Mouse (Mus musculus): Measurements from ENCODE around the gene Slc4a1.

GRCm38 (mm10) chr11:102310768-102311695 lies 55.0 kb downstream of the Slc4a1 start:
- TF ChIP-seq CTCF (IDR thresholded peaks at IDR 0.05; ENCODE audit: insufficient read depth, low read depth, low read length) (no peak), POLR2A (IDR thresholded peaks at IDR 0.05; ENCODE audit: insufficient read depth, low read depth, low read length) (no peak)
